Mouse (Mus musculus): ENCODE data around the gene Smyd3.
A peak's percentile ranks its signal among the peaks of the same experiment; 100 is the strongest.

Smyd3 gene

GRCm38 (mm10) chr1:179516941-179517712 lies 714 bp downstream of the Smyd3 start:
- DNase-seq (ENCODE audit: extremely low spot score): peak; percentile 41

DNA sequence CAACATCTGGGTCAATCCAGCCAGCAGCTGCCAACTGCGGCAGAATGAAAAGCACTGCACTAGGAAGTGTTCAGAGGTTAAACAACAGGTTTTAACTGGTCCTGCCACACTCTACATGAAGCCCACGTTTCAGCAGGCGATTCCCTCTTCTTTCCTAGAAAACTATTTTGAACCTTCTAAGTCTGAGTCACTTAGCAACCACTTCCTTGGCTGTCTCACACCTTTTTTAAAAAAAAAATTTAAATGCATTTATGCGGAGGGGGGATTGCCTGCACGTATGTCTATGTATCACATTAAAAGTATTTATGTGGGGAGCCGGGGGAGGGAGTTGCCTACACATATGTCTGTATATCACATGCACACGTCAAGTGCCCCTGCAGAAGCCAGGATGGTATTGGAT lies 5.9 kb downstream of the Smyd3 start:
- no peak for DNase-seq (ENCODE audit: extremely low spot score)

DNA sequence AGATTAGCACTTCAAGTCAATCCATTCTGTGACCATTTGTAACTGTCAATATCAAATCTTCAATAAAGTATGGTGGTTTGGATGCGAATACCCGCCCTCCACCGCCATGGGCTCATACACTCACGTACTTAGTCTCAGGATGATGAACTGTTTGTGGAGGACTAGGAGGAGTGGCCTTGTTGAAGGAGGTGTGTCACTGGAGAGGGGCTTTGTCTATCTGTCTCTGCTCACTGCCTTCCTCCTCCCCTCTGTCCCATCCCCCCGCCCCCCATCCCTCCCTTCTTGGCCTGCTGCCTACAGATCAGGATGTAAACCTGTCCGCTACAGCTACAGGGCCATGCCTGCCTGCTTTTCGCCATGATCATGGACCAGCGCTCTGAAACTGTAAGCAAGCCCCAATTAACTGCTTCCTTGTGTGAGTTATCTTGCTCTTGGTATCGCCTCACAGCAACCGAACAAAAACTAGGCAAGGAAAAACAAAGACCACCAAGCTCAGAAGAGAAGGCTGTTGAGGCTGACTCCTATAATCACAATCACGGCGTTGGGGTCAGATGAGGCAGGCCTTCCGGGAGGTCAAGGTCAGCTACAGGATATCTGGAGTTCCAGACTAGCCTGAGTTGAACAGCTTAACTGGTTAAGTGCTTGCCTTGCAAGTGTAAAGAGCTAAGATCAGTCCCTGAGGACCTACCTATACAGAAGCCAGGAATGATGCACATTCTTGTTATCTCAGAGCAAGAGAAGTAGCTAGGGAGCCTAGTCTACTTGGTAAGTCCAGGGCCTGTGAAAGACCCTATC lies 7.1 kb downstream of the Smyd3 start:
- no peak for DNase-seq (ENCODE audit: extremely low spot score)

DNA sequence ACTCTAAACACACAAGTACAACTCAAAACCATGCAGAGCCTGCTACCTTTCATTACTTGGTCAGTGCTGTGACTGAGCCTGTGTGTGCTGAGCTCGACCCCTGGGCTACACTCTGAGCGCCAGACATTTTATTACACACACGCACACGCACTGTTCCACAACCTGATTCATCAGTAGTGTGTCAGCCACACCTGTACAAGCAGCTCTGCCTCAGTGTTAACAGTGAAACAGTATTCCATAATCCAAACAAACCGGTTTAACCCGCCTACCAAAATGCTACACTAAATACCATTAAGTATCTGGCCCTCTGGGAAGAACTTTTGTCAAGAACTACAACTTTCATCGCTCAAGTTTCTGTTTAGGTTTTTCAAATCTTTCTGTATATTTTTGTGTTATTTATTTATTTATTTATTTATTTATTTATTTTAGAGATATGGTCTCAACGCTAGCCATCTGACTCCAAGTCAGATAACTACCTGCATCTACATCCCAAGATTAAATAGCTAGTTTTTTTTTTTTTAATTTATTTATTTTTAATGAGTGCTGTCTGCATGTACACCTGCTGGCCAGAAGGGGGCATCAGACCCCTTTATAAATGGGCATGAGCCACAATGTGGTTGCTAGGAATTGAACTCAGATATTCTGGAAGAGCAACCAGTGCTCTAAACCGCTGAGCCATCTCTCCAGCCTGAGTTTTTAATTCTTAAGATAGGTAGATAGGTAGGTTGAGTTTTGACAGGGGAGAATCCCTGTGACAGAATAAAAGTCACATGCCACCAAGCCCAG lies 11.1 kb downstream of the Smyd3 start:
- peak; percentile 16 for DNase-seq (ENCODE audit: extremely low spot score)

GRCm38 (mm10) chr1:179502565-179502964 lies 15.3 kb downstream of the Smyd3 start:
- no peak for DNase-seq (ENCODE audit: extremely low spot score)

- no peak for DNase-seq (ENCODE audit: extremely low spot score)
These were observed 18.6 kb downstream of the Smyd3 start for GRCm38 (mm10) chr1:179499257-179499656.

GRCm38 (mm10) chr1:179492908-179493307 lies 24.9 kb downstream of the Smyd3 start:
- DNase-seq (ENCODE audit: extremely low spot score): no peak

- no peak for DNase-seq (ENCODE audit: extremely low spot score)
These were observed 29.3 kb downstream of the Smyd3 start for GRCm38 (mm10) chr1:179488520-179488919.

GRCm38 (mm10) chr1:179487990-179488389 lies 29.9 kb downstream of the Smyd3 start:
- no peak for DNase-seq (ENCODE audit: extremely low spot score)

DNA sequence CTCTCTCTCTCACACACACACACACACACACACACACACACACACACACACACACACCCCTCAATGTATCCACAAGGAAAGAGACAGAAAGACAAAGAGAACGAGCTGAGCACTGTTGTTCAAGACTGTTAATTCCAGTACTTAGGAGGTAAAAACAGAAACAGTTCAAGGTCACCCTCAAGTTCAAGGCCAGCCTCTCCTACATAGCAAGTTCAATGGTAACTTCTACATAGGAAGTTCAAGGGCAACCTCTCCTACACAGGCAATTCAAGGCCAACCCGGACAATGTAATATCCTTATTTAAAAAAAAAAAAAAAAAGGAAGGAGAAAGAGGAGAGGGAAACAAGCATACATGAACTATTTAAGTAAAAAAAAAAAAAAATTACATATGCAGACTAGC lies 30.6 kb downstream of the Smyd3 start:
- no peak for DNase-seq (ENCODE audit: extremely low spot score)

DNA sequence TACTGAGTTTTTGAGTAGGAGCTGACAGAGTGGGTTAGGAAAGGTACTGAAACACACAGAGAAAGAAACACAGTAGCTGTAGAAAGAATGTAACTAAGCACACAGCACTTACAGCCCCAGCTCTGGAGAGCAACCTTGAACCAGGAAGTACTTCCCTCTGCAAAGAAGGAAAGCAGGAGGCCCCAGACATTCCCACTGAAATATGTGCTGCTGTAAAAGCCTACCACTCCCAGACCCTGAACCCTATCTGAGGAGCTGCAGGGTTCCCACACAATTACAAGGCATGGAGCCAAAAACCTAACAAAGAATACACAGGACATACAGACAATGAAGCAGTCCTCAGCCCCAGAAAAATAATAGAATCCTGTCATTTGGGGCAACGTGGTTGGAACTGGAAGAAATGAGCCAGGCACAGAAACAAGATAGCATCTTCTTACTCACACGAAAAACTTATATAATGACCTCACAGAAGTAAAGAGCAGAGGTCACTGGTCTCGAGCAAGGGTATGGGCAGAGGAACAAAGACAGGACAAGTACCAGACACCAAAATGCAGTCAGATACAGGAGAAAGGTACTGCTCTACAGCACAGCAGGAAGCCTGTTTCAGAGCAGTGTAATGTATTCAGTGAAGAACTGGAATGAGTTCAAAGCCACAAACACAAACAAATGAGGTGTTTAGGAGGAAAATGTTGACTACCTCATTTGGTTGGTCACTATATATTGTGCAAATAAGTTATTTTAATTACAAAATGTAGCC lies 31.9 kb downstream of the Smyd3 start:
- no peak for DNase-seq (ENCODE audit: extremely low spot score)

DNA sequence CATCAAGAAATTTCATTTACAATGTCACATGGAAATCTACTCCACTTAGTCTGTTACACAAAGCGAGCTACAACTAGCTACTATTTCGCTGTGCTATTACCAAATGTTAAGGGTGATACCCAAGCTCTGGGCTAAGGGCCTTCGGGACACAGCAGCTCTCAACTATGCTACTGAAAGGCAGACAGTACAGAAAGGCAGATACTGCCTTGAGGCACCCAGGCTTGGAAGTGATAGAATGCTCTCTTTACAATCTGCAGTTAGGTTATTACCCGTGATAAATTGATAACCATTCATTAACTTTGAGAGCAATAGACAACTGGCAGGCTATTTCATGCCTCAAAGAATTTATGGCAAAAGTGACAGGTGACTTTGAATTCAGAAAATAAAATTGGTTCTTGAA lies 37.0 kb downstream of the Smyd3 start:
- no peak for DNase-seq (ENCODE audit: extremely low spot score)

DNA sequence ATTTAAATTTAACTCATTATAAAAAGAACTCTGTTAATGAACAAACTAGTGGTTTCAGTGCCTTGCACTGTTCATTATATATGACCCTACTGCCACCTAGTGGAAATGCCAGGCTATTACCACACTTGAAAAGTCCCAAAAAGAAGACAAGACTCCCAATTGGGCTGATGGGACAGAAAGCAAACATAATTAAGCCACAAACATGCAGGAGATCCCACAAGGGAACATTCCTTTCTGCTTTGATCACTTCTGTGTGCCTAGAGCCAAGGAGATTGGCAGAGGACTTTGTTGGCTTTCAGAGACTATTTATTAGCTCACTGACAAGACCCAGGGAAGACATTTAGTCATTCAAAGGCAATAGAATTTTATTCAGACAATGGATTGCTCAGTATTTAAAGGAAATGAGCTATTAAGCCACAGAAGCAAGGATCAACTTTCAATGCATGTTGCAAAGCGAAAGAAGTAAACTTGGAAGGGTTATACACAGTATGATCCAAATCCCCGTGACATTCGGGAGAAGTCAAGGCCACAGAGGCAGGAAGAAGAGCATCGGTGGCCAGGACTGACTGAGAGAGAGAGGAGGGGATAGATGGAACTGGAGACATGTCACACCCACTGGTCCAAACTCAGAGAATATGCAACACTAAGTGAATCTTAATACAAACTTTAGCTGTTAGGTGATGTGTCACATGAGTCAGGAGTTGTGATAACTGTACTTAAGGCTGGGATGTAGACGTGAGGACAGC lies 40.5 kb downstream of the Smyd3 start:
- DNase-seq (ENCODE audit: extremely low spot score): peak; percentile 70

GRCm38 (mm10) chr1:179476461-179477156 lies 41.2 kb downstream of the Smyd3 start:
- peak; percentile 32 for DNase-seq (ENCODE audit: extremely low spot score)

DNA sequence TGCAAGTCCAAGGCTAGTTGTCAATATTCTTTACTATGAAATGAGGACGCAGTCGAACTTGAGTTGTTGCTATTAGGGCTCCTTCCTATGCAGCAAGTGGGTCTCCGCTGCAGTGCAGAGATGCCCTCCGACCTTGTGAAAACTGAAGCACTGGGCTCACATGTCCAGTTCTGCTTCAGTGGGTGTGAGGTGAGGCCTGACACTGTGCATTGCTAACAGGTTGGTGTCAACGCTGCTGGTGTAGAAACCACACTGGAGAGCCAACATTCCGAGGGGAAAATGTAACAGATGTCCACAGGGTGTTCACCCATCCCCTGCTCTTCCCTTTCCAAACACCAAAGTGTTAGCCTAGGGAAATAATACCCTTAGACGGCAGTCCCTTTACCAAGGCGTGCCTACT lies 43.1 kb downstream of the Smyd3 start:
- peak; percentile 25 for DNase-seq (ENCODE audit: extremely low spot score)

- peak; percentile 48 for DNase-seq (ENCODE audit: extremely low spot score)
These were observed 43.8 kb downstream of the Smyd3 start for GRCm38 (mm10) chr1:179473920-179474643.

GRCm38 (mm10) chr1:179467970-179468369 lies 49.9 kb downstream of the Smyd3 start:
- DNase-seq (ENCODE audit: extremely low spot score): no peak

- DNase-seq (ENCODE audit: extremely low spot score): no peak
These were observed 55.5 kb downstream of the Smyd3 start for GRCm38 (mm10) chr1:179462376-179462775.

DNA sequence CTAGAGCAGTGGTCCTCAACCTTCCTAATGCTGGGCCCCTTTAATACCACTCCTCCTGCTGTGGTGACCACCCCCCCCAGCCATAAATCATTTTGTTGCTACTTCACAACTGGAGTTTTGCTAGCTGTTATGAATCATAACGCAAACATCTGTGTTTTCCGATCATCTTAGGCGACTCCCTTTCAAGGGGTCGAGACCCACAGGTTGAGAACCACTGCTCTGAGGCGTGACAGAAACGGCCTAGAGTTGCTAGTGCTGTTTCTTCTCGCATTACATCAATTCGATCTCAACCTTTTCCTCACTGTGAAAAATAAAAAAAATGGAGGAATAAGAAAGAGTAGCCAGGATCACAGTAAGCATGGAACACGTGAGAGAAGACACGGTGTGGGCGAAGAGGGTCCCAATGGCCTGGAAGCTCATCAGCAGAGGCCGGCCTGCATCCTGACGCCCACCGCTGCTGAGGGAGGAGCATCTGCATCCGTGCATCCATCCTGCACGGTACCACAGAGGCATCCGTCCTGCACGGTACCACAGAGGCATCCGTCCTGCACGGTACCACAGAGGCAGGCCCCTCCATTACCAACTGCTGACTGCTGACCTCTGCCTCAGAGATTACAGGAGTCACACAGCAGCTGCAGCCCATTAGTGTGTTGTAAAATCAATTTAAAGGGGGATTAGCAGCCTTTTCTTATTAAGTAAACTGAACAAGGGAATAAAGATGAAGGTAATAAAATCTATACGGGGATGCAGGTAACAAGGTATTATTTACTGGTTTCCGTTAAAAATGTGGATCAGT lies 56.6 kb downstream of the Smyd3 start:
- DNase-seq (ENCODE audit: extremely low spot score): no peak

All from embryo, embryonic 9.5 days (tissue).